Mouse (Mus musculus) gastrocnemius, adult 2 months (tissue): ENCODE data around the gene Irgm1. TPM values are rescaled to one million over a fixed set of nuclear protein-coding genes. Genes with fewer than 3 reads are reported as not detected.

Experiments used
- DNase-seq: peaks from one replicate; pipeline ENCODE4 v3.0.0; 2022
- H3K27ac ChIP-seq: fragments of 200-600 bp; 2 replicates; pipeline ENCODE4 v1.8.1; 2022; ENCODE audit warnings: mild to moderate bottlenecking
- H3K4me3 ChIP-seq: fragments of 200-600 bp; 2 replicates; pipeline ENCODE4 v1.8.1; 2022; ENCODE audit warnings: mild to moderate bottlenecking, moderate library complexity
- CTCF ChIP-seq: fragments of 200-600 bp; IDR thresholded peaks from 2 replicates; pipeline ENCODE4 v1.8.1; 2022; ENCODE audit warnings: antibody characterized with exemption, mild to moderate bottlenecking, moderate library complexity
- intact Hi-C: fragments of 180-260 bp; cut with DNase I; formaldehyde crosslinking; loops from one replicate; pipeline ENCODE4 v1.15.1; 2025
- total RNA-seq, 2 experiments: library from RNA; stranded (reverse); gene quantifications; 2 replicates each; pipeline ENCODE4 v1.2.3; 2021

Gene Irgm1
- total RNA-seq, 2 experiments from 2014 or later, result 13.5 to 14.4 TPM

- no peak for TF ChIP-seq CTCF
- intact Hi-C loops, result loop anchor here (1.0 to 5.0 kb wide), 2 partner anchors 230 to 379 kb away; no protein-coding TSS in a partner anchor
- H3K4me3 ChIP-seq, result no peak overlapping the region
- H3K27ac ChIP-seq, result peak overlapping the region; percentile 52
- no peak for DNase-seq
Measured at GRCm38 (mm10) chr11:48873591-48874290, 2.3 kb upstream of the Irgm1 start.

GRCm38 (mm10) chr11:48872695-48873300, 1.3 kb upstream of the Irgm1 start:
- intact Hi-C loops, result loop anchor here (5.0 kb wide), 1 partner anchor 380 kb away; no protein-coding TSS in a partner anchor
- H3K4me3 ChIP-seq, result peak overlapping the region; percentile 85
- no peak for TF ChIP-seq CTCF
- DNase-seq, result no peak
- peak overlapping the region; percentile 93 for H3K27ac ChIP-seq

- intact Hi-C loops, result loop anchor here (5.0 kb wide), 1 partner anchor 380 kb away; no protein-coding TSS in a partner anchor
- DNase-seq, result peak; percentile 80
- TF ChIP-seq CTCF, result no peak
- Histone ChIP-seq H3K27ac (peak overlapping the region; percentile 93), H3K4me3 (peak overlapping the region; percentile 85)
Measured at GRCm38 (mm10) chr11:48871817-48872541, 496 bp upstream of the Irgm1 start.

GRCm38 (mm10) chr11:48870781-48871180, 702 bp downstream of the Irgm1 start:
- H3K27ac ChIP-seq, result peak overlapping the region; percentile 93
- intact Hi-C loops, result loop anchor here (5.0 kb wide), 1 partner anchor 382 kb away; no protein-coding TSS in a partner anchor

GRCm38 (mm10) chr11:48869380-48870110, 1.9 kb downstream of the Irgm1 start:
- no peak for TF ChIP-seq CTCF
- H3K4me3 ChIP-seq, result peak overlapping the region; percentile 85
- peak overlapping the region; percentile 93 for H3K27ac ChIP-seq
- intact Hi-C loops, result loop anchor here (5.0 kb wide), 1 partner anchor 383 kb away; no protein-coding TSS in a partner anchor
- DNase-seq, result no peak

More at GRCm38 (mm10) chr11:48870781-48871180, 702 bp downstream of the Irgm1 start:
- DNase-seq, result no peak
- no peak for TF ChIP-seq CTCF
- peak overlapping the region; percentile 85 for H3K4me3 ChIP-seq

- TF ChIP-seq CTCF, result no peak
- DNase-seq, result no peak
- Histone ChIP-seq H3K4me3 (no peak overlapping the region), H3K27ac (no peak overlapping the region)
- intact Hi-C loops, result no loop called here
Measured at GRCm38 (mm10) chr11:48866481-48866880, 5.0 kb downstream of the Irgm1 start.

- no peak for DNase-seq
- intact Hi-C loops, result no loop called here
- no peak overlapping the region for H3K4me3 ChIP-seq
- no peak overlapping the region for H3K27ac ChIP-seq
- no peak for TF ChIP-seq CTCF
Measured at GRCm38 (mm10) chr11:48863808-48864207, 7.7 kb downstream of the Irgm1 start.

GRCm38 (mm10) chr11:48862784-48863319, 8.6 kb downstream of the Irgm1 start:
- no peak overlapping the region for H3K4me3 ChIP-seq
- TF ChIP-seq CTCF, result no peak
- intact Hi-C loops, result no loop called here
- no peak for DNase-seq
- H3K27ac ChIP-seq, result no peak overlapping the region

GRCm38 (mm10) chr11:48859014-48859413, 12.5 kb downstream of the Irgm1 start:
- no peak overlapping the region for H3K27ac ChIP-seq
- H3K4me3 ChIP-seq, result peak overlapping the region; percentile 80
- peak; percentile 43 for DNase-seq
- peak; percentile 90 for TF ChIP-seq CTCF
- intact Hi-C loops, result loop anchor here (1.0 kb wide), 1 partner anchor 70 kb away; no protein-coding TSS in a partner anchor

- Histone ChIP-seq H3K4me3 (peak overlapping the region; percentile 80), H3K27ac (peak overlapping the region; percentile 88)
- intact Hi-C loops, result loop anchor here (1.0 to 2.0 kb wide), 2 partner anchors 15 to 35 kb away; no protein-coding TSS in a partner anchor
- peak; percentile 45; the same call in 1 of the 2 replicates for TF ChIP-seq CTCF
- DNase-seq, result peak; percentile 87
Measured at GRCm38 (mm10) chr11:48853474-48854180, 17.9 kb downstream of the Irgm1 start.
